Mouse (Mus musculus): Measurements from ENCODE around the gene Rin2. TPM values are rescaled to one million over a fixed set of nuclear protein-coding genes. Genes with fewer than 3 reads are reported as not detected.

The Rin2 gene
- polyA plus RNA-seq, 1 experiment, result 9.3 TPM

DNA sequence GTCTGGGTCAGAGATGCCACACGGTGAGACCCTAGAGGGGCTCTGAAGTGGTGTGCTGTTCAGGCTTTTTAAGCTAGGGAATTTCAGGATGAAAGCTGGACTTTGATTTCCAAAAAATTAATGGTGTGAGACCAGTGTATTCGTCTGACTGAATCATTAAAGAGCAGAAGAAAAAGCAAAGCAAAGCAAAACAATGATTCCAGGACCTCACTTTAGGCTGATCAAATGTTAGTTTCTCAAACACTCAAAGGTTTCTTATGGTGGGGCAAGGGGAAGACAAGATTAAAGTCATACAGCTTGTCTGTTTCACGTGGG lies 111.6 kb downstream of the Rin2 start:
- H3K4me3 ChIP-seq (ENCODE audit: insufficient read depth, poor library complexity, severe bottlenecking), result peak overlapping the region; percentile 35
- no peaks in the 10 kb centered on the region for H3K79me3 ChIP-seq (ENCODE audit: low read depth)
- TF ChIP-seq MAX (IDR thresholded peaks at IDR 0.05), result no peak
- no peak for TF ChIP-seq CTCF (IDR thresholded peaks at IDR 0.05; ENCODE audit: control insufficient read depth, insufficient read depth, insufficient read length)
- TF ChIP-seq CEBPB (IDR thresholded peaks at IDR 0.05; ENCODE audit: low read depth), result no peak
- TF ChIP-seq FOSL1 (IDR thresholded peaks at IDR 0.05; ENCODE audit: insufficient read depth, low read length, poor library complexity, severe bottlenecking), result no peak
- no peak for TF ChIP-seq USF1 (IDR thresholded peaks at IDR 0.05; ENCODE audit: low read depth)
- TF ChIP-seq MYOG (IDR thresholded peaks at IDR 0.05; ENCODE audit: control insufficient read depth, extremely low read depth, insufficient read length), result no peak
- TF ChIP-seq MYOD1 (IDR thresholded peaks at IDR 0.05; ENCODE audit: control insufficient read depth, insufficient read length, low read depth), result no peak
- peak overlapping the region; percentile 63 for H3ac ChIP-seq (ENCODE audit: control insufficient read depth, insufficient read length, low read depth)
- no peaks in the 10 kb centered on the region for H3K27me3 ChIP-seq (ENCODE audit: control insufficient read depth, insufficient read depth, insufficient read length)
- H3K36me3 ChIP-seq (ENCODE audit: control insufficient read depth, insufficient read depth), result no peaks in the 10 kb centered on the region
- no peaks in the 10 kb centered on the region for H3K79me2 ChIP-seq (ENCODE audit: control insufficient read depth, insufficient read depth)

DNA sequence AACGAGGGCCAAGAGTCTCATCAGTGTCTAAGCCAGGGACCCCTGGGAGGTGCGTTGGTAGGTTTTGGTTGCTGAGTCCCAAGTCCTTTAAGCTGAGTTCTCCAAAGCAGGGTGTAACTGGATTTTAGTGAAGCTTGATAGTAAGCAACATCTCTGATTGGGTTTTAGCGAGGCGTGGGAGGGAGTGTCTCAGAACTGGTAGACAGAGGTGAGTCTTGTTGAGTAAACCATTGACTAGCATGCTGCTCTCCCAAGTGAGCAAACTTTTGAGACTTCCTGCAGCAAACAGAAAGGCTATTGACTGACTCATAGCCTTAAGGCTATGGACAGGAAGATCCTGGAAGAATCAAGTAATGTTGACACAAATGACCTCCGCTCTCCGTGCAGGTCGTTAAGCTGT lies 112.5 kb downstream of the Rin2 start:
- no peak for TF ChIP-seq MYOD1 (IDR thresholded peaks at IDR 0.05; ENCODE audit: control insufficient read depth, insufficient read length, low read depth)
- no peak for TF ChIP-seq FOSL1 (IDR thresholded peaks at IDR 0.05; ENCODE audit: insufficient read depth, low read length, poor library complexity, severe bottlenecking)
- no peak for TF ChIP-seq CTCF (IDR thresholded peaks at IDR 0.05; ENCODE audit: control insufficient read depth, insufficient read depth, insufficient read length)
- no peak for TF ChIP-seq CEBPB (IDR thresholded peaks at IDR 0.05; ENCODE audit: low read depth)
- no peak for TF ChIP-seq MAX (IDR thresholded peaks at IDR 0.05)
- TF ChIP-seq MYOG (IDR thresholded peaks at IDR 0.05; ENCODE audit: control insufficient read depth, extremely low read depth, insufficient read length), result no peak
- TF ChIP-seq USF1 (IDR thresholded peaks at IDR 0.05; ENCODE audit: low read depth), result no peak
- no peak overlapping the region for H3K4me3 ChIP-seq (ENCODE audit: insufficient read depth, poor library complexity, severe bottlenecking)

DNA sequence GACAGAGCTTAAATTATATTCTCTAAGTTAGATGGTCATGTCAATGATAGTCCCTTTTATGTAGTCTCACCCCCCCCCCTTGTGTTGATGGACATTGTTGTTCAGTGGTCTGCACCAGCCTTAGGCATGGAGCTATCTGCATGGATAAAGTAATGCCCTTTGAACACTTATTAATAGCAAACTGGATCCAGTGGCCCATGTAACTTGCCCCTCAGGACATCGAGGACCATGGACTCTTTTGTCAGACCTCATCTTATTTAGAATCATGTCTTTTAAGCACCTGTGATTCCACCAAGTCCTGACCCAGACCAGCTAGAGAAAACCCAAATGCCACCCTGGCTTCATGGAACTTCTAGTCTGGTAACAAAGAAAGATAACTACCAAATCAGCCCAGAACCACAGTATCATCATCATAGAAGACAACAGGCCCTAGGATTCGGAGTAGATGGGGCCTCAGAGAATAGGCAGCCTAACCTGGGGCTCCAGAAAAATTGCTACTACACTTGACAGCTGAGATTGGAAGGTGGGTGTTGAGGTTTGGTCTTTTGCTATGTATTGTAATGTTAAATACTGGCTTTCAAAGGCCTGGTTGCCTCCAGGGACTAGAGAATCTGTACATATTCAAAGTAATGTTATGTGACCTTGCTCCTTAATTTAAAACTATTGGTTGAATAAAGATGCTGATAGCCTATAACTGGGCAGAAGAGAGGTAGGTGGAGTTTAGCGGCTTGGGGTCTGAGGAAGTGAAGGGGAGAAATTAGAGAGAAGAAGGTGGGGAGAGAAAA lies 113.7 kb downstream of the Rin2 start:
- Histone ChIP-seq H3ac (ENCODE audit: control insufficient read depth, insufficient read length, low read depth) (no peak overlapping the region), H3K36me3 (ENCODE audit: control insufficient read depth, insufficient read depth) (no peaks in the 10 kb centered on the region), H3K79me3 (ENCODE audit: low read depth) (no peaks in the 10 kb centered on the region), H3K79me2 (ENCODE audit: control insufficient read depth, insufficient read depth) (no peaks in the 10 kb centered on the region), H3K4me3 (ENCODE audit: insufficient read depth, poor library complexity, severe bottlenecking) (no peak overlapping the region), H3K27me3 (ENCODE audit: control insufficient read depth, insufficient read depth, insufficient read length) (no peaks in the 10 kb centered on the region)
- no peak for TF ChIP-seq CTCF (IDR thresholded peaks at IDR 0.05; ENCODE audit: control insufficient read depth, insufficient read depth, insufficient read length)
- no peak for TF ChIP-seq MYOD1 (IDR thresholded peaks at IDR 0.05; ENCODE audit: control insufficient read depth, insufficient read length, low read depth)
- no peak for TF ChIP-seq CEBPB (IDR thresholded peaks at IDR 0.05; ENCODE audit: low read depth)
- TF ChIP-seq USF1 (IDR thresholded peaks at IDR 0.05; ENCODE audit: low read depth), result no peak
- TF ChIP-seq FOSL1 (IDR thresholded peaks at IDR 0.05; ENCODE audit: insufficient read depth, low read length, poor library complexity, severe bottlenecking), result no peak
- no peak for TF ChIP-seq MYOG (IDR thresholded peaks at IDR 0.05; ENCODE audit: control insufficient read depth, extremely low read depth, insufficient read length)
- no peak for TF ChIP-seq MAX (IDR thresholded peaks at IDR 0.05)

More for the DNA sequence above, 112.5 kb downstream of the Rin2 start:
- no peaks in the 10 kb centered on the region for H3K79me2 ChIP-seq (ENCODE audit: control insufficient read depth, insufficient read depth)
- no peaks in the 10 kb centered on the region for H3K79me3 ChIP-seq (ENCODE audit: low read depth)
- no peaks in the 10 kb centered on the region for H3K36me3 ChIP-seq (ENCODE audit: control insufficient read depth, insufficient read depth)
- H3ac ChIP-seq (ENCODE audit: control insufficient read depth, insufficient read length, low read depth), result no peak overlapping the region
- H3K27me3 ChIP-seq (ENCODE audit: control insufficient read depth, insufficient read depth, insufficient read length), result no peaks in the 10 kb centered on the region

DNA sequence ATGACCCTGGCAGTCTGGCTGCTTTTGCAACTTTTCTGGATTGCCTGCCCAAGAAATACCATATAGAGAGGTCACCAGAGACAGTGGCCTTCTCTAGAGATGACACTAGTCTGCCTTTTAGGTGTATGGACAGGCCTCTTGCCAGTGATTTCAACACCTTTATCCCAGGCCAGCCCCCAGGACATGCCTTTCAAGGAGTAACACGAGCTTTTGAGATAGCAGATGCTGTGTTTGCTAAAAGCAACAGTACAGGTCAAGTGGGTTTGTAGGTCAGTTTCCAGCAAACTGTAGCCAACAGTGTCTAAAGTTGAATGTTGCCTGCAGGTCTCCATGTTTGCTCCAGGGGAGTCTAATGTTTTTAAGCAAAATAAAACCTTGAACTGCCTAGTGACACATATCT lies 118.7 kb downstream of the Rin2 start:
- H3K79me2 ChIP-seq (ENCODE audit: control insufficient read depth, insufficient read depth), result no peaks in the 10 kb centered on the region
- TF ChIP-seq FOSL1 (IDR thresholded peaks at IDR 0.05; ENCODE audit: insufficient read depth, low read length, poor library complexity, severe bottlenecking) (no peak), USF1 (IDR thresholded peaks at IDR 0.05; ENCODE audit: low read depth) (no peak), CEBPB (IDR thresholded peaks at IDR 0.05; ENCODE audit: low read depth) (no peak), MAX (IDR thresholded peaks at IDR 0.05) (no peak), CTCF (IDR thresholded peaks at IDR 0.05; ENCODE audit: control insufficient read depth, insufficient read depth, insufficient read length) (no peak), MYOG (IDR thresholded peaks at IDR 0.05; ENCODE audit: control insufficient read depth, extremely low read depth, insufficient read length) (no peak), MYOD1 (IDR thresholded peaks at IDR 0.05; ENCODE audit: control insufficient read depth, insufficient read length, low read depth) (no peak)
- H3K4me3 ChIP-seq (ENCODE audit: insufficient read depth, poor library complexity, severe bottlenecking), result no peak overlapping the region
- no peaks in the 10 kb centered on the region for H3K79me3 ChIP-seq (ENCODE audit: low read depth)
- no peaks in the 10 kb centered on the region for H3K36me3 ChIP-seq (ENCODE audit: control insufficient read depth, insufficient read depth)
- no peaks in the 10 kb centered on the region for H3K27me3 ChIP-seq (ENCODE audit: control insufficient read depth, insufficient read depth, insufficient read length)
- no peak overlapping the region for H3ac ChIP-seq (ENCODE audit: control insufficient read depth, insufficient read length, low read depth)

DNA sequence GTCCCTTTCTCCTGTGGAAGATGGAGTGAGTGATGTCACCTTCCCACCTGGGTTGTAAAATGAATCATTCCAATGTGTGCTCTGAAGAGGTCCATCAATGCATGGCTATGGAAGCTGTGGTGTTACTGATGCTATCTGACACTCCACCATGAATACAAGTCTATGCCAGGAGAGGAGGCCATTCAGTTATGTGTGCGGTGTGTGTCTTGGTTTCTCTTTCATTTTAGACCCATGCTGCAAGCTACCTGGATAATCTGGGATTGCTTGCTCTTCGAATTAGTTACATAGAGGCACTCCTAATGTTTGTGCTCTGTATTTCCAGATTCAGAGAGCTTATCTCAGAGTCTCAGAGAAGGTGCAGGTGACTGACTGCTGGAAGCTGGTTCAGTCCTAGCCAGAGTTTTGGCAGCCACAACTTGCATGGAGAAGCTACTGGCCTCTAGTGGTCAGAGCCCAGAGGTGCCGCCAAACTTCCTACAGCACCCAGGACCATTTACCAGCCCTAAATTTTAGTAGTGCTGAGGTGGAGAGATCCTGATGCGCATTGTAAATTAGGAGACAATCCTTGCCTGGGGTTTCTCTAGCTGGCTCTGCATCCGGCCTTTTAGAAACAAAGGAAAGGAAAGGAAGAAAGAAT lies 119.4 kb downstream of the Rin2 start:
- Histone ChIP-seq H3K27me3 (ENCODE audit: control insufficient read depth, insufficient read depth, insufficient read length) (no peaks in the 10 kb centered on the region), H3K36me3 (ENCODE audit: control insufficient read depth, insufficient read depth) (no peaks in the 10 kb centered on the region), H3K4me3 (ENCODE audit: insufficient read depth, poor library complexity, severe bottlenecking) (no peak overlapping the region), H3ac (ENCODE audit: control insufficient read depth, insufficient read length, low read depth) (no peak overlapping the region), H3K79me3 (ENCODE audit: low read depth) (no peaks in the 10 kb centered on the region), H3K79me2 (ENCODE audit: control insufficient read depth, insufficient read depth) (no peaks in the 10 kb centered on the region)
- no peak for TF ChIP-seq MYOG (IDR thresholded peaks at IDR 0.05; ENCODE audit: control insufficient read depth, extremely low read depth, insufficient read length)
- TF ChIP-seq CTCF (IDR thresholded peaks at IDR 0.05; ENCODE audit: control insufficient read depth, insufficient read depth, insufficient read length), result peak; percentile 77
- no peak for TF ChIP-seq MAX (IDR thresholded peaks at IDR 0.05)
